Mouse (Mus musculus) embryo, embryonic 11.5 days (tissue): ENCODE measurements at regions not wholly inside any gene's neighbourhood (a gene's known extent, or its start where the extent isn't known, plus 50 kb on each side); places are given as distances from the start of the nearest gene placed in this dataset.
A peak's percentile ranks its signal among the peaks of the same experiment; 100 is the strongest.

Experiments
- DNase-seq: peaks from one replicate; pipeline ENCODE4 v3.0.0-alpha.2; 2012; ENCODE audit warnings: low read depth, low spot score

GRCm38 (mm10) chr4:12425507-12425906, 253.7 kb upstream of the Fam92a start:
- DNase-seq, result no peak

- DNase-seq, result no peak
Observed at GRCm38 (mm10) chr4:12421628-12422319, 250.0 kb upstream of the Fam92a start.

GRCm38 (mm10) chr4:12418086-12418485, 246.3 kb upstream of the Fam92a start:
- no peak for DNase-seq

GRCm38 (mm10) chr4:12395344-12395743, 223.5 kb upstream of the Fam92a start:
- DNase-seq, result no peak

- DNase-seq, result no peak
Observed at GRCm38 (mm10) chr4:12376797-12377570, 205.2 kb upstream of the Fam92a start.

- DNase-seq, result no peak
Observed at GRCm38 (mm10) chr4:12369551-12369950, 197.7 kb upstream of the Fam92a start.

GRCm38 (mm10) chr4:12356992-12357634, 185.3 kb upstream of the Fam92a start:
- DNase-seq, result no peak

- DNase-seq, result no peak
Observed at GRCm38 (mm10) chr4:12353337-12353856, 181.6 kb upstream of the Fam92a start.

GRCm38 (mm10) chr4:12339236-12339635, 167.4 kb upstream of the Fam92a start:
- no peak for DNase-seq

GRCm38 (mm10) chr4:12334832-12335587, 163.2 kb upstream of the Fam92a start:
- DNase-seq, result no peak

- DNase-seq, result peak; percentile 9
Observed at GRCm38 (mm10) chr4:12334429-12334828, 162.6 kb upstream of the Fam92a start.

GRCm38 (mm10) chr4:12316024-12316423, 144.2 kb upstream of the Fam92a start:
- DNase-seq, result no peak

- DNase-seq, result no peak
Observed at GRCm38 (mm10) chr4:12308332-12308731, 136.5 kb upstream of the Fam92a start.

- DNase-seq, result no peak
Observed at GRCm38 (mm10) chr4:12306618-12307565, 135.1 kb upstream of the Fam92a start.

- DNase-seq, result no peak
Observed at GRCm38 (mm10) chr4:12287079-12287686, 115.4 kb upstream of the Fam92a start.

GRCm38 (mm10) chr4:12286391-12286790, 114.6 kb upstream of the Fam92a start:
- DNase-seq, result no peak

- no peak for DNase-seq
Observed at GRCm38 (mm10) chr4:12285983-12286382, 114.2 kb upstream of the Fam92a start.

GRCm38 (mm10) chr4:12277949-12278348, 106.1 kb upstream of the Fam92a start:
- DNase-seq, result no peak

- DNase-seq, result no peak
Observed at GRCm38 (mm10) chr4:12273369-12273768, 101.6 kb upstream of the Fam92a start.

- DNase-seq, result no peak
Observed at GRCm38 (mm10) chr4:12272914-12273313, 101.1 kb upstream of the Fam92a start.
